Mouse (Mus musculus): ENCODE data around the gene Ddx4. TPM values are rescaled to one million over a fixed set of nuclear protein-coding genes. Genes with fewer than 3 reads are reported as not detected.
"Not testable (repeated sequence)": the region's sequence is repeated elsewhere in the genome, so short reads cannot be mapped to it uniquely, and the experiment has no call there.

Ddx4 gene
- total RNA-seq, 2 experiments from 2014 or later: 2.2 to 2.4 TPM

DNA sequence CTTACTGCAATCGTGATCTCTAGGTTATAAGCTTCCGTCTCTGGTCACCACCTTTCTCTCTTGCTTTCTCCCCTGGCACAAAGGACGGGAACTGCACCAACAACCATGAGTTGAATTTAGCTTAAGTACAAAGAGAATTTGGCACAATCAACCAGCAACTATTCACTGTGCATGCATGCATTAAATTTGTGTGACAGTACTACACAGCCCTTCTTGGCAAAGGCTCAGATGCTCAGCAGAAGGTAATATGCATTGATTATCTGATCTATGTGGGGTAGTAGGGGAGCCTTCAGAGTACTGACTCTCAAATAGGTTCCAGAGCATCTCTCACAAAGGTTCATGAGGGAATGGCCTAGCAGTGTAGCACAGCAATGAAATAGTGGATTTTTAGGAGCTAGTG is 70.5 kb downstream of the Ddx4 start:
- no peak overlapping the region for H3K4me3 ChIP-seq
- DNase-seq (ENCODE audit: extremely low spot score in 1 of 2, low spot score in 2 of 2): no peak
- intact Hi-C loops (cut with DNase I): no loop called here
- TF ChIP-seq CTCF (IDR thresholded peaks at IDR 0.05): no peak
- H3K27ac ChIP-seq: no peak overlapping the region

DNA sequence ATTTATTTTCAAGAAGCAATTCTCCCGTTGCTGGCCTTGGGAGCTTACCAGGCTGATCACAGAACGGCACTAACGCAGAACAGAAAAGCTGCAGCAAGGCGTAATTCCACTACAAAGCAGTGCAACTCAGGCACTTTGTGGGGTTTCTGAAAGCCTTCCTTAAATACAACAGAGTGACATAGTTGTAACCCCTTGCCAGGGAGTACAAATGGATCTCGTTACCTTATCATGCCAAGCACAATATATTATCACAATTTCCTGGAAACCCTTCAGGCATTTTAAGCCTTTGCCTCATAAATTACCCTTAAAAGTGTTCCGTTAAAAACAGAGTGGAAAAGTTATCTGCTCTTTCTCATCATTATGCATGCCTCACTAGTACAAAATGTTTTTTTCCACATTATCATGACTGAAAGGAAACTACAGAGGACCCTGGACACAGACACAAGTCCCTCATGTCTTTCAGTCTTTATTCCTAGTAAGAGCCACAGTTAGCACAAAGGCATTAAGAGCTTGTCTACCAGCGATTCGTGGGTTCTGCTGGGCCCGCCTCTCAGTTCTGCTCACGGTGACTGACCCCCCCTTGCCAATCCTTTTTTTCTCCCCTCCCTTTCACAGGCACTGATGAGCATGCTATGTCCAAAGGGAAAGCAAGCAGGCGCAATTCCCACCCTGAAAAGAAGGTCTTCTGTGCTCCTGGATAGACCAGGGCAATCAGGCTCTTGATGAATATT is 71.5 kb downstream of the Ddx4 start:
- intact Hi-C loops (cut with DNase I): no loop called here
- Histone ChIP-seq H3K27ac (no peak overlapping the region), H3K4me3 (no peak overlapping the region)
- DNase-seq (ENCODE audit: extremely low spot score in 1 of 2, low spot score in 2 of 2): no peak
- TF ChIP-seq CTCF (IDR thresholded peaks at IDR 0.05): no peak

DNA sequence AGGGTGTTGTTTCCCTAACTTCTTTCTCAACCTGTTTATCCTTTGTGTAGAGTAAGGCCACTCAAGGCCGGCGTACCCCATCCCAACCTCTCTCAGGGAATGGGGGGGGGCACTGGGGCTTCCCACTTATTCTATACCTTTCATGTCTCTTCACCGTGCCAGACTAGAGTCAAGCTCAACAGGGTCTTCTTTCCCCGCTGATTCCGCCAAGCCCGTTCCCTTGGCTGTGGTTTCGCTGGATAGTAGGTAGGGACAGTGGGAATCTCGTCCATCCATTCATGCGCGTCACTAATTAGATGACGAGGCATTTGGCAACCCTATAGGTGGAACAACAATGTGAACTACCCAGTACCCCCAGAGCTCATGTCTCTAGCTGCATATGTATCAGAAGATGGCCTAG is 74.2 kb downstream of the Ddx4 start:
- H3K4me3 ChIP-seq: not testable (repeated sequence)
- peak; percentile 100 for DNase-seq (ENCODE audit: extremely low spot score in 1 of 2, low spot score in 2 of 2)

DNA sequence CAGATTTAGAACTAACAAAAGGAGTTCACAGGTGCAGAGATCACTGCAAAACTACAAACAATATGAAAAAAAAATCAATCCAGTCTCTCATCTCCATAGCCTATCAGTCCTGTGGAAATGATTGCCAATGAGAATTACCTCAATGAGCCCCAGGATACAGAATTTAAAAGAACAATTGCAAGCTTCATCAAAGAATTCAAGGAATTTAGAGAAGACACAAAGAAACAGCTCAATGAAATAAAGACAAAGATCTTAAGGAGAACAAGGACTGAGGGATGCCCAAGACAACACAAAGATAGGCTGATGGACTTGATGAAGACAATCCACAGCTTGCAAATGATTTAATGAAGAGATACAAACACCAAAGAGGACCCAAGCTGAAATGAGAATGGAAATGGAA is 78.5 kb downstream of the Ddx4 start:
- intact Hi-C loops (cut with DNase I): no loop called here
- DNase-seq (ENCODE audit: extremely low spot score in 1 of 2, low spot score in 2 of 2): no peak
- Histone ChIP-seq H3K4me3 (no peak overlapping the region), H3K27ac (no peak overlapping the region)
- TF ChIP-seq CTCF (IDR thresholded peaks at IDR 0.05): no peak

More for the DNA sequence above, 74.2 kb downstream of the Ddx4 start:
- intact Hi-C loops (cut with DNase I); H3K27ac ChIP-seq: not testable (repeated sequence)

DNA sequence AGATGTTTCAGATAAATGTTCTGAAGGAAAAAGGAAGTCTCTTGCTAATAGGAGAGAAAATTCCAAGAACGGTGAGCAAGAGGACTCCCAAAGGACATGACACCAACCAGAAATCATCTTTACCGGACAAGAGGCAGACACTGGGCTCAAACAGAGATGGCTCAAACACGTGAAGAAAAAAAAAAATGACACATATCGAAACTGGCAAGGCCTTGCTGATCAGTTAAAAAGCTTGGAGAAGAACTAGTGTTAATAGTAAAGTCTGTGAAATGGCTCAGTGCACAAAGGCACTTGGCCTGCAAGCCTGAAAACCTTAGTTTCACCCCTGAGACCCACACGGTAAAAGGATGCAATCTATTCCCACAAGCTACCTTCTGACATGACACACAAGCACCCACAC is 81.5 kb downstream of the Ddx4 start:
- DNase-seq (ENCODE audit: extremely low spot score in 1 of 2, low spot score in 2 of 2): no peak
- TF ChIP-seq CTCF (IDR thresholded peaks at IDR 0.05): no peak
- Histone ChIP-seq H3K4me3 (no peak overlapping the region), H3K27ac (no peak overlapping the region)
- intact Hi-C loops (cut with DNase I): no loop called here

DNA sequence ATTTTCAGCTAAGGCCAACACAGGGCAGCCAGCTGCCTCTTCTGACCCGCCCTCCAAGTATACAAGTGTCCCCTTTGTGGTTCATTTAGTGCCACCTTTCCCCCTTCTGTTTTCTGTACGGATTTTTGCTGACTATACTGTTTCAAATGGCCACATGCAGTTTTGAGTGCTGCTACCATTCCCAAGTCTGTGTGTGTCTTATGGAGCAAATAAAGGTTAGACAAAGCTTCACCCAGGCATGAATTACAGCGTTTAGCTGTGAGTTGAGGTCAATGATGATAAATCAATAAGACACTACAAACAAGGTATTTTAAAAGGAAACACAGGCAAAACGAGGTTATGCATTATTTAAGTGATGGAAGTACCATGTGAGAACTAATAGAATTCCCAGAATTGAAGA is 82.7 kb downstream of the Ddx4 start:
- intact Hi-C loops (cut with DNase I): no loop called here
- TF ChIP-seq CTCF (IDR thresholded peaks at IDR 0.05): no peak
- no peak for DNase-seq (ENCODE audit: extremely low spot score in 1 of 2, low spot score in 2 of 2)
- H3K27ac ChIP-seq: no peak overlapping the region
- no peak overlapping the region for H3K4me3 ChIP-seq

DNA sequence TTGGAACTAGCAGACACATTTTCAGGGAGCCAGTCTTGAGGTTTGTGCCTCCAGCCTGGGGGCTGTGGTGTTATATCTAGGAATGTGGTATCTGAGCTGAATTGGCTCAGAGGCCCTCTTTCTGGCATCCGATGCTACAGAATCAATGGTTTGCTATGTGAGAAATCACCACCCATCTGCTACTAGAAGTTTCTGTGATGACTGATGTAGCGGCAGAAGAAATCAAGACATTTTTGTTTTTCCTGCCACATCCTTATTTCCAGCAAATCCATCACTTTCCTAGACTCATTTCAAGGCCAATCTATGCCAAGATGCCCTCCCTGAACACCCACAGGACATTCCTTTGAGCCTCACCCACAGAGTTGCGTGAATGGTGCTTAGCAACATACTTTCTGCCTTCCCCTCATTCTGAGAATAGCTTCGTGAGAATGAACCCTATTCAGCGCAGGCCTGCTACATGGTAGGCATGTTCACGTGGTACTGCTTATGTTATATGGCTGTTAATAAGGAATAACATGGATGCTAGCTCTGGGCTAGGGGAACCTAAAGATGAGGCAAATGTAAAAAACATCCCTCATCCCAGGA is 91.6 kb downstream of the Ddx4 start:
- intact Hi-C loops (cut with DNase I): no loop called here
- peak in 1 of 2 experiments; percentile 11 for DNase-seq (ENCODE audit: extremely low spot score in 1 of 2, low spot score in 2 of 2)
- no peak overlapping the region for H3K4me3 ChIP-seq
- TF ChIP-seq CTCF (IDR thresholded peaks at IDR 0.05): no peak
- no peak overlapping the region for H3K27ac ChIP-seq

DNA sequence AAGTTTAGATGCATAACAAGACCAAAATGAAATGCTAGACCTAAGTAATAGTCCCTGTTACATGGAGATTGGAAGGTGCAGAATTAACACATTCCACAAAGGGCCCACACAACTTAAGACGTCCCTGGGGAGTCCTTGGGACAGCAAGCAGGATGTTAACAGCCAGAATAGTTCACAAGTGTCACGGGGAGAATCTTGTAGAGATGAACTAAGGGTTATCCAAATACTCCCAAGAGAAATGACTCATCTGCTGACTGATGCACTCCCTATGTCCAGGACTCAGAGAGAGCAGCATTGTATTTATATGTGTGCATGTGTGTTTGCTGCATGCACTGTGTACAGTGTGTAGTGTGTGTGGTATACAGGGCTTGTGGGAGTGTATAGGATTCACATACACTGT is 95.8 kb downstream of the Ddx4 start:
- no peak for DNase-seq (ENCODE audit: extremely low spot score in 1 of 2, low spot score in 2 of 2)
- Histone ChIP-seq H3K27ac (no peak overlapping the region), H3K4me3 (no peak overlapping the region)
- intact Hi-C loops (cut with DNase I): no loop called here
- no peak for TF ChIP-seq CTCF (IDR thresholded peaks at IDR 0.05)

DNA sequence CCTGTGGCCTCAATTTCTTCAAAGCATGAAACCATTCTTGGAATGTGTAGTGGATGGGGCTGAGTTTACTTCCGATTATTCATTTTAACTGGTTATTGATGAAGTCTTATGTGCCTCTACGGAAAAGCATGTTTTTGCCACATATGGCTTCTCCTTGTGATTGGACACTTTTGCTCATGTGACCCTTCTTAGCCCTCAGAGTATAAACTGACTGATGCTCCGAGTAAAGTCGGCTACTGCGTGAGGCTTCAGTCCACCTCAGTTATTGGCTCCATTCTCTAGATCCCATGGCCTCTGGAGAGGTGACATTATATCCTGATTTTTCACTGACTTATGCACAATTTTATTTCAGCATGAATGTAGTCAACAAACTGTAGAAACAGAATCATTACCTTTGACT is 99.0 kb downstream of the Ddx4 start:
- no peak for TF ChIP-seq CTCF (IDR thresholded peaks at IDR 0.05)
- DNase-seq (ENCODE audit: extremely low spot score in 1 of 2, low spot score in 2 of 2): no peak
- no peak overlapping the region for H3K27ac ChIP-seq
- intact Hi-C loops (cut with DNase I): no loop called here
- no peak overlapping the region for H3K4me3 ChIP-seq

DNA sequence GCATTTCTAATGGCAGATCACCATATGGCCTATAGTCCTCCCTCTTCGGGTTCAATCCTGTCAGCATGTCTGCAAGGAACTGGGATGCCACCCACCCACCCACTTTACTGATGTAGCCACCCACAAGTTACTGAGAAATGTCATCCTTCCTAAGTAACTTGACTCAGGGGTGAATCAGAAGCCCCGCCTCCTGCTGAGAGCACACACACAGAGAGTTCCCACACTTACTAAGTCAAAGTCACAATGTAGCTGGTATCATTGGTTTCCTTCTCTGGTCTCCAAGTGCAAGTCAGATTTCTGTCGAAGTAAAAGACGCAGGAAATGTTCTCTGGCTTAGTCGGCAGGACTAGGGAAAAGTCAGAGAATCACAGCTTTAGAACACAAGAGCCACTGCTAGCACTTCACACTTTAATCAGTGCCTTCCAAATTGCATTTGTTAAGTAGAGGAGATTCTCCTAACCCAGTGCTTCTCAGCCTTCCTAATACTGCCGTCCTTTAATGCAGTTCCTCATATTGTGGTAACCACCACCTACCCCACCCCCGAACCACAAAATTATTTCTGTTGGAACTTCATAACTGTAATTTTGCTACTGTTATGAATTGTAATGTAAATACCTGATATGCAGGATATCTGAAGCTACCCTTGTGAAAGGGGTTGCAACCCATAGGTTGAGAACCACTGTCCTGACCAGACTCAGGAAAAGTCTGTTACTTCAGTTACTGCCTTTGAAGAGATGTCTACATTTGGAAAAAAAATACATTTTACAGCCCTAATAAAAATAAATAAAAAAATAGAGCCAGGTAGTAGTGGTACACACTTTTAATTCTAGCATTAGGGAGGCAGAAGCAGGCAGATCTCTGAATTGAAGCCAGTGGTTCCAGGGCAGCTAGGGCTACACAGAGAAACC is 100.4 kb downstream of the Ddx4 start:
- no peak overlapping the region for H3K4me3 ChIP-seq
- H3K27ac ChIP-seq: no peak overlapping the region
- no peak for TF ChIP-seq CTCF (IDR thresholded peaks at IDR 0.05)
- intact Hi-C loops (cut with DNase I): no loop called here
- DNase-seq (ENCODE audit: extremely low spot score in 1 of 2, low spot score in 2 of 2): no peak

Other genes starting within 250 kb of the Ddx4 start
- gene Il6st, start 188.4 kb downstream of the Ddx4 start, total RNA-seq (2021): 10 to 100 TPM; 73.3 to 80.1 TPM
- gene Il31ra, start 58.1 kb downstream of the Ddx4 start, total RNA-seq (2021): under 1 TPM; 0.21 to 0.41 TPM
- gene Slc38a9, start 8.3 kb upstream of the Ddx4 start, total RNA-seq (2021): 10 to 100 TPM; 20.6 to 25.2 TPM
- gene Plpp1, start 148.3 kb upstream of the Ddx4 start, total RNA-seq (2021): 10 to 100 TPM; 26.8 to 27.4 TPM

Data from left cerebral cortex, adult 2 months (tissue).